Mouse (Mus musculus) lung, postnatal 36 days (tissue): ENCODE measurements around the gene Ifi211.
"Not testable (repeated sequence)": the region's sequence is repeated elsewhere in the genome, so short reads cannot be mapped to it uniquely, and the experiment has no call there.

ENCODE experiments used
- DNase-seq: peaks from one replicate; pipeline ENCODE4 v3.0.0; 2022; ENCODE audit warnings: mixed read lengths

The Ifi211 gene

DNA sequence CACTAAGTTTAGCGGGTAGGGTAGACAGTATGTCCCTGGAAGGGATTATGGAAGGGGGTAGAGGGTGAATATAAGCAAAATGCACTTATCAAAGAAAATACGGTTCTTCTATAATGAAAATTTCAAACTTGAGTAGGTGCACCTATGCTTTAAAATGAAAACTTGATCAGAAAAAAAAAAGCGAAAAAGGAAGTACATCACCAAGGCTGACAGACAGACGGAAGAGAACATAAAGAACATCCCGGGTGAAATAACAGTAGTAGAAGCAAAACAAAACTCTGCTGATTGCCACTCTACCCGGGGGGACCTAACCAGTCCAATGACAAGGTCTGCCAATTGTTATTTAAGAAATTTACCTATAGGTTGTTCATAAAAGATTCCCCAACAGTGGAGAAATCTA is 34.6 kb downstream of the Ifi211 start:
- not testable (repeated sequence) for DNase-seq

GRCm38 (mm10) chr1:173877125-173877524 is 35.7 kb downstream of the Ifi211 start:
- not testable (repeated sequence) for DNase-seq

GRCm38 (mm10) chr1:173868586-173868985 is 44.3 kb downstream of the Ifi211 start:
- not testable (repeated sequence) for DNase-seq

GRCm38 (mm10) chr1:173866504-173866903 is 46.3 kb downstream of the Ifi211 start:
- no peak for DNase-seq

DNA sequence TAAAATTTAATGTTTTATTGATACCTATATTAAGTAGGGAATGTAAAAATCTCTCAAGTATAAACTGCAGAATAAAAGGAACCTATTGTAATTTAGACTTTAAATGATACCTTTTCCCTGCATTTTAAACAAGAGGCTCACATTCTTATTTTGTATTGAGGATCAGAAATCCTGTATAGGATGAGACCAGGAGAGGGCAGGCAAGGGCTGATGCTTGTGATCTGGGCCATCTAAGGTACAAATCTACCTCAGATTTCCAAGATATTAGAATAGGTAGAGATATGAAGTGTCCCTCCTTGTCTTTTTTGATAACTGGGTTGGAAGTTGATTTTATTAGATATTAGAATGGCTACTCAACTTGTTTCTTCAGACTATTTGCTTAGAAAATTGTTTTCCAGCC is 59.1 kb downstream of the Ifi211 start:
- peak; percentile 17 for DNase-seq

GRCm38 (mm10) chr1:173852853-173853252 is 60.0 kb downstream of the Ifi211 start:
- DNase-seq, result peak; percentile 5
